Mouse (Mus musculus) large intestine, adult 2 months (tissue): ENCODE results near the gene Tns3. TPM values are rescaled to one million over a fixed set of nuclear protein-coding genes. Genes with fewer than 3 reads are reported as not detected.

Experiments used
- DNase-seq: peaks from one replicate; pipeline ENCODE4 v3.0.0-alpha.2; 2012; ENCODE audit warnings: low read depth, low spot score
- WGBS: fragments of 180-500 bp; shearing (Covaris S2); methylation state at CpG from one replicate; pipeline ENCODE4 v1.1.7; 2018; 5-methylcytosine and 5-hydroxymethylcytosine counted together
- polyA plus RNA-seq: library from polyadenylated mRNA; depleted of rRNA; stranded (reverse); fragments of >200 nt; gene quantifications from 2 replicates; pipeline ENCODE4 v1.2.3, GENCODE M21; 2012

Gene Tns3
- polyA plus RNA-seq, 1 experiment, result 15.1 TPM

GRCm38 (mm10) chr11:8460835-8461234, 203.5 kb downstream of the Tns3 start:
- 28% methylated on average over 4 of the region's 4 CpGs for WGBS
- DNase-seq, result no peak

DNA sequence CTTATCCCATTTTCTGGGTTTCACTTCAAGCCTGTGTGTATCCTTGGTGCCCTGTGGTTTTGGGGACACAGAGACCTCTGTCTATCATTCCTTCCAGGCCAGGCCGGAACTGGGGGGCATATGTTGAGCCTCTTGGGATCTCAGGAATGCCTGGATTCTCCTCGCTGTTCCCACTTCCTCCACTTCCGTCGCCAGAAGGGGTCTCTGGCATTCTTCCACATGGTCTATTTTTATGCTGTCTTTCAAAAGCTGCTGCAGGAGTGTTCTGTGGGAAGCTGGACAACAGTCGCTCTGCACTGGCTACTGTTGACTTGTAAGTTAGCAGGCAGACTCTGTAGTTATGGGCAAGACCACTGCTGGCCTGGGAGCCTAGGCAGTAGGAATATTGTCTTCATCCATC, 206.4 kb downstream of the Tns3 start:
- no peak for DNase-seq
- 75% methylated on average over 5 of the region's 5 CpGs for WGBS

DNA sequence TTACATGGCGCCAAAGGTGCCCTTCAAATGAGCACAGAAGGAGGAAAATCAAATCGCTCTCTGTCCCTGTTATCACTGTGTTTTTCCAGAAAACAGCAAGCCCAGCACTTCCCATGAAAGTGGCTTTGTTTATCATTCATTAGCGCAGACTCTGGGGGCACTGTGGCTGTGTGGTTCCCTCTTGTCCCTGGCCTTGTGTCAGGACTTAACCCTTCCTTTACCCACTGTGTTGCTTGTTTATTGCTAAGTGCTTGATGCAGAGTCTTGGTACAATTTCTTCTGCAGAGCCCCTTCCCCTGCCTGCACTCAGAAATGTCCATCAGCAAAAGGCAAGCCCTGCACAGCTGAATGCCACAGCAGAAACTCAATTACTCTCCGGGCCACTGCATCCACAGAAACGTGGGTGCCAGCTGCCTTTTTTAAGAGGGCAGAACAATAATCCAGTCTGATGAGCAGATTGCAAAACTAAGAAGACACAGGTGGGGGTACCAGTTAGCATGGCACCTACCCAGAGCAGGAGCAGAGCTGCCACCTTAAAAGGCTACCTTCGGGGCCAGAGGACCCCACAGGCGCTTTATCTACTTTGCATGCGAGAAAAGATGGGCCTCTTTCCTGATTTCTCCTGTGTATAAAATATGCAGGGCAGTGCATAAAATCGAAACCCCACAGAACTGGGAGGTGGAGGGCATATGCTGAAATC, 207.6 kb downstream of the Tns3 start:
- DNase-seq, result no peak
- 79% methylated on average over 9 of the region's 9 CpGs for WGBS

GRCm38 (mm10) chr11:8455650-8456049, 208.7 kb downstream of the Tns3 start:
- no peak for DNase-seq
- 64% methylated on average over 6 of the region's 6 CpGs for WGBS

- 90% methylated on average over 6 of the region's 6 CpGs for WGBS
- no peak for DNase-seq
Observed at GRCm38 (mm10) chr11:8453252-8453651, 211.1 kb downstream of the Tns3 start.

- DNase-seq, result no peak
- 81% methylated on average over 6 of the region's 6 CpGs for WGBS
Observed at GRCm38 (mm10) chr11:8451597-8452201, 212.6 kb downstream of the Tns3 start.

DNA sequence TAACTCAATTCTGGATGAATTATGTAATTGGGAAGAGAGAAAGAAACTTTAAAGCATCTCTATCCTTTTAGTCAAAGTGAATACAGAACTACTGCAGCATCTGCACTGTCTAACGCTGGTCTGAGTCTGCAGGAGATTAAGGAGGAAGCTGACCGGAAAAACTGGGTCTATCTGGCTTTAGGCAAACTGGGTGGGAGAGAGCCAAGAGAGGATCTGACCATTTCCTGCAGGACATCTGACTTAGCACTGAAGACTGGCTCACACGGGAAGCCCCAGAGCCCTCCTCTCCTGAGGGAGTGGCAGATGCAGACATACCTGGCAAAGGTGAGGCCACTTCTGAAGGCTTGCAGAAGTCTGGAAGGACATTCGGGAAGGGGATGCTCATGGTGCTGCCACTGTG, 213.8 kb downstream of the Tns3 start:
- no peak for DNase-seq
- WGBS, result 63% methylated on average over 4 of the region's 4 CpGs

GRCm38 (mm10) chr11:8445915-8446356, 218.4 kb downstream of the Tns3 start:
- DNase-seq, result peak; percentile 32
- 15% methylated on average over 8 of the region's 8 CpGs for WGBS

- no peak for DNase-seq
Observed at GRCm38 (mm10) chr11:8444759-8445422, 219.4 kb downstream of the Tns3 start.

GRCm38 (mm10) chr11:8443539-8444292, 220.6 kb downstream of the Tns3 start:
- DNase-seq, result no peak
- 54% methylated on average over 11 of the region's 11 CpGs for WGBS

More at GRCm38 (mm10) chr11:8444759-8445422, 219.4 kb downstream of the Tns3 start:
- WGBS, result 84% methylated on average over 13 of the region's 13 CpGs

- 81% methylated on average over 2 of the region's 2 CpGs for WGBS
- no peak for DNase-seq
Observed at GRCm38 (mm10) chr11:8440706-8441105, 223.6 kb downstream of the Tns3 start.

- DNase-seq, result no peak
Observed at GRCm38 (mm10) chr11:8440221-8440620, 224.1 kb downstream of the Tns3 start.

DNA sequence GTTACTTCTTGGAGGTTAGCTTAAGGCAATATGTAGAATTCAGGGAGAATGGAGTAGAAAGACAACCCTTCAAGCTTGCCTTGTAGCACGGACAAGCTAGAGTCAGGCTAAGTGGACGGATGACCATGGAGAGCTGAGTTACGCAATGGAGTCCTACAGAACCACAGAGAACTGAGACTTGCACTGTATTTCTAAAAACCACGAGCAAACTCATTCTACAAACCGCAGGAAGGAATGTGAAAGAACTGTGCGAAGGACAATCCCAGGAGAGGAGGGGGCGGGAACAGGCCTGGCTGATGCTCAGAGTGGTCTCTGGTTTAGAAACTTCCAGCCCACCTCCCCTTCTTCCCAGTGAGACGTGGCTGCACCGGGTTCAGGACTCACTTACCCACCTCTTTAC, 225.3 kb downstream of the Tns3 start:
- WGBS, result 86% methylated on average over 9 of the region's 9 CpGs
- no peak for DNase-seq

More at GRCm38 (mm10) chr11:8440221-8440620, 224.1 kb downstream of the Tns3 start:
- WGBS, result 92% methylated on average over 5 of the region's 5 CpGs

DNA sequence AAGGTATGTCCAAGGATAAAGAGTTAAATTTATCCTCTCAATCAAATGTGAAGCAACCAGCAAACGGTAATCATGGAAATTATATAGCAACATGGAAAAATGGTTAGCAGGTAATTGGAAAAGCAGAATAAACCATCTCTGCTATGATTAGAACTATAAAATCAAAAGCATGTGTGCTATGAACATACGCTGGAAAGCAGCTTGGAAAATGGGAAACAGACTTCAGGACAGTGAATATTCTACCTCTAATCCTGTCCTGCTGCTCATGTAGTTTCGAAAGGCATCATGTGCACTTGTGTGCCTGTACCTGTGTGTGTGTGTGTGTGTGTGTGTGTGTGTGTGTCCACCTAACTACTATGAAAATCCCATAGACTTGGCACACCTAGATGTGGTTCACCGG, 226.1 kb downstream of the Tns3 start:
- 95% methylated on average over 4 of the region's 4 CpGs for WGBS
- DNase-seq, result no peak

DNA sequence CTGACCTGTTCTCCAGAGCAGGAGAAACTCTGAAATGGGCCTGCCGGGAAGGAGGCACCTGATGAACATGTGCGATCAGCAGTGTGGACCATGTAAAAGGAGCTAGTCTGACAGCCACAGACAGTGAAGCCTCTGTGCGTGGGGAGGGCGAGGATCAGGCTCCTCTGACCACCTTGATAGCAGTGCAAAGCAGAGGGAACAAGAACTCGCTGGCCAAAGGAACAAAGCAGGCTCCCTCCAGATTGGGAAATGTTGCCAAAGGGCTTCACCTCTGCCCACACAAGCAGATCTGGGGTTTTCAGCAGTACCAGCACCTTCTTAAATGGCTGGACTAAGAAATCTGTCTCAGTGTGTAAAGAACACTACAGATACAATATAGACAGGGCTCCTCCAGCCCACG, 229.2 kb downstream of the Tns3 start:
- DNase-seq, result no peak
- WGBS, result 95% methylated on average over 6 of the region's 6 CpGs

DNA sequence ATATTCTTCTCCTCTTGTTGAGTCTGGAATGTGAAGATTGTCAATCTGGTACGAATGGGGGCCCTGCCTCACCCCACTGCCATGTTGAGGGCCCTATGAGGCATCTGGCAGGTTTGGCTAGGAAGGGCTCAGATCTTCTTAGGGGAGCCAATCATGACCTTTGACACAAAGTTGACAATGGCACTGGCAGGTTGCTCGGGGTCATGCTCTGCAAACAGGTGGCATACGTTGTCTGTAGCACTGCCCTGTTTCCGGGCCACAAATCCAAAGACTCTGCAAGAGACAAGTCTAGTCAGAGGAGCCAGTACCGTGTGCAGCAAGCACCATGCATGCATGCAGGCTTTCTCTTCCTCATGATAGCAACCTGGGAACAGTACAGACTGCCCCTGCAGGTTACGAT, 230.0 kb downstream of the Tns3 start:
- 78% methylated on average over 6 of the region's 6 CpGs for WGBS
- no peak for DNase-seq

DNA sequence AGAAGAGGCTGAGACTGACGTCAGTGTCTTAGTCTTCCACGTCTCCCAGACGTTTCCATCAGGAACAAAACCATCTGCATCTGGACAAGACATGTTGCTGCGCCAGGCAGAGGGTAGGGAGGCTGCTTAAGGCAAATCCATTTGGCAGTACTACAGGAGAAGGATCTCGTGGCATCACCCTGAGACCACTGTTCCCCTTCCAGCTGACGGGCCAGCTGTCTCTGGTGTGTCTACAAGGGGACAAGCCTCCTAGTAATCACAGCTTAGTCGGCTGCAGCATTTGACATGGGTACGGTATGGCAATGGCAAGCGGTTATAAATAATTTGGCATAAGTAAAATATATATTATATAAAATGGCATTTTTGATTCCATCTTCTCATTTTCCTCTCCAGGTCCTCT, 230.9 kb downstream of the Tns3 start:
- 85% methylated on average over 9 of the region's 9 CpGs for WGBS
- no peak for DNase-seq

DNA sequence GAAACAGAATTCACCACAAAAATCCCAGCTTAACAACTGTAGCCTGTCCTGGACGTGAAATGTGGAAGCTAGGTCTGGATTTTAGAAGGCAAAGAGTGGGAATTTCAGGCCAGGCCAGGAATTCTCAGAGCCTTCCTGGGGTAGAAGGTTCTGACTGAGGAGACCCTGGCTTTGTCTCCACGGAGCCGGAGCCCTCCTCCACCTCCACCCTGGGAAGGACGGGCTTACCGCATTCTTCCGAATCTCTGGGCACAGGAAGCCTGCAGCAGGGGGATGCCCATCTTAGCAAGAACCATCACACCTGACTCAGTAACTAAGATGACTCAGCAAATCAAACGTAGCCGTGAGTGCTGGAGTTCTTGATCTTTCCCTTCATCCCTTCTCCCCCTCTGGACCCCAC, 231.4 kb downstream of the Tns3 start:
- WGBS, result 85% methylated on average over 8 of the region's 8 CpGs
- no peak for DNase-seq

- no peak for DNase-seq
- WGBS, result 69% methylated on average over 11 of the region's 11 CpGs
Observed at GRCm38 (mm10) chr11:8427660-8428059, 236.7 kb downstream of the Tns3 start.

DNA sequence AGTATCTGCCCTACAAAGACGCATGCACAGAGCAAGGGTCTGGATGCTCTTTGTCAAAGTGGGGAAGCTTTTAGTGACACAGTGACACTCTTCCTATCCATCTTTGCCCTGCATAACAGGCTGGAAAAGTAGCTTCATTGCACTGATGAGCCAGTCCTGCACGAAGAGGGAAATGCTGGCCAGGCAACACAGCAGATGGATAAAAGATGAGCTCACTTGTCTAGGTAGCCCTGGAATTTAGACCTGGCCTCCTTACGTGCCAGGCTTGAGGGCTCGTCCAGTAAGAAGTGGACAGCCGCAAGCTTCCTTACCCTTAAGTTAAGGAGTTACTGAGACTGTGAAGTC, 239.1 kb downstream of the Tns3 start:
- no peak for DNase-seq
- 87% methylated on average over 5 of the region's 5 CpGs for WGBS
